18 mouse cellular contexts compared by ENCODE assay signal in genomic region chr6:50524261-50524896, GRCm38 (mm10).
"Had no signal": no experiment of that assay in that cellular context is flagged by ENCODE, and none has a peak within 500 bp of the region (broad histone marks: within the 10 kb centered on the region; RNA-seq: fewer than 3 reads in every experiment).

No protein-coding gene starts in this region.

- DNase-seq: lung, adult 18-20 months; lung, embryonic 14.5 days; lung, postnatal 10 days; lung, postnatal 4 days; midbrain, embryonic 14.5 days; retina, postnatal 1 day; right cerebral cortex, adult 18-20 months; right cerebral cortex, postnatal 25 days; right cerebral cortex, postnatal 4 days; spleen, adult 18-20 months; thymus, adult 18-20 months; thymus, postnatal 14 days; thymus, postnatal 36 days had no signal

- H3K4me3 ChIP-seq: midbrain, embryonic 10.5 days; midbrain, embryonic 12.5 days; myocyte; neural tube, embryonic 13.5 days; neural tube, embryonic 15.5 days had no signal

- H3K27me3 ChIP-seq: midbrain, embryonic 12.5 days; neural tube, embryonic 13.5 days; neural tube, embryonic 15.5 days had no signal

- H3K36me3 ChIP-seq: midbrain, embryonic 10.5 days; midbrain, embryonic 12.5 days; neural tube, embryonic 13.5 days; neural tube, embryonic 15.5 days had no signal

- H3K4me1 ChIP-seq: midbrain, embryonic 10.5 days had no signal

- H3K27ac ChIP-seq: midbrain, embryonic 10.5 days; midbrain, embryonic 12.5 days; neural tube, embryonic 13.5 days; neural tube, embryonic 15.5 days had no signal
